Mouse (Mus musculus): Measurements from ENCODE around the gene Herpud2. TPM values are rescaled to one million over a fixed set of nuclear protein-coding genes. Genes with fewer than 3 reads are reported as not detected.

Gene Herpud2
- polyA plus RNA-seq (2015; fragmentation: Nextera tagmentation; extraction: Ambion mirVana) = 29.6 and 33.7 TPM in 2 replicates

GRCm38 (mm10) chr9:25151611-25152241, at the start of gene Herpud2:
TSS of gene Herpud2 (minus strand) at chr9:25151820.

GRCm38 (mm10) chr9:25089122-25089521, 62.5 kb downstream of the Herpud2 start, which contains the start of gene Gm10181:
TSS of gene Gm10181 (plus strand) at chr9:25089422.

Other genes with a start within 250 kb of the Herpud2 start
- gene Gm10181, start 62.4 kb downstream of the Herpud2 start, polyA plus RNA-seq (2015; fragmentation: Nextera tagmentation; extraction: Ambion mirVana) = not detected in 2 replicates
- gene Sept7, start 100.6 kb upstream of the Herpud2 start, polyA plus RNA-seq (2015; fragmentation: Nextera tagmentation; extraction: Ambion mirVana) = 227 and 312 TPM in 2 replicates

Data from urinary bladder, postnatal 0 days (tissue).